Mouse (Mus musculus) neural tube, embryonic 12.5 days (tissue): ENCODE measurements at regions not wholly inside any gene's neighbourhood (a gene's known extent, or its start where the extent isn't known, plus 50 kb on each side); places are given as distances from the start of the nearest gene placed in this dataset.

Experiments
- ATAC-seq: fragments of 200-750 bp; cut with Nextera tagmentation; 2 replicates; pipeline ENCODE4 v1.8.0; 2017; ENCODE audit warnings: low read depth, mild to moderate bottlenecking, moderate TSS enrichment, moderate library complexity; ENCODE audit not compliant: low FRiP score
- H3K27ac ChIP-seq: fragments of 300-500 bp; sonication (generic); 2 replicates; pipeline ENCODE4 v1.5.1; 2016
- H3K27me3 ChIP-seq: fragments of 300-500 bp; sonication (generic); replicated peaks from 2 replicates; pipeline ENCODE4 v1.6.1; 2016; ENCODE audit warnings: mild to moderate bottlenecking
- H3K36me3 ChIP-seq: fragments of 300-500 bp; sonication (generic); 2 replicates; pipeline ENCODE4 v1.6.1; 2016; ENCODE audit warnings: mild to moderate bottlenecking
- H3K4me1 ChIP-seq: fragments of 300-500 bp; sonication (generic); 2 replicates; pipeline ENCODE4 v1.6.1; 2016
- H3K4me2 ChIP-seq: fragments of 300-500 bp; sonication (generic); replicated peaks from 2 replicates; pipeline ENCODE4 v1.6.1; 2016; ENCODE audit warnings: mild to moderate bottlenecking
- H3K4me3 ChIP-seq: fragments of 300-500 bp; sonication (generic); 2 replicates; pipeline ENCODE4 v1.5.1; 2016
- H3K9ac ChIP-seq: fragments of 300-500 bp; sonication (generic); 2 replicates; pipeline ENCODE4 v1.6.1; 2016; ENCODE audit warnings: mild to moderate bottlenecking
- H3K9me3 ChIP-seq: fragments of 300-500 bp; sonication (generic); 2 replicates; pipeline ENCODE4 v1.6.1; 2016; ENCODE audit warnings: mild to moderate bottlenecking
- WGBS: fragments of 180-500 bp; shearing (Covaris S2); methylation state at CpG from one replicate; pipeline ENCODE4 v1.1.7; 2016; 5-methylcytosine and 5-hydroxymethylcytosine counted together

DNA sequence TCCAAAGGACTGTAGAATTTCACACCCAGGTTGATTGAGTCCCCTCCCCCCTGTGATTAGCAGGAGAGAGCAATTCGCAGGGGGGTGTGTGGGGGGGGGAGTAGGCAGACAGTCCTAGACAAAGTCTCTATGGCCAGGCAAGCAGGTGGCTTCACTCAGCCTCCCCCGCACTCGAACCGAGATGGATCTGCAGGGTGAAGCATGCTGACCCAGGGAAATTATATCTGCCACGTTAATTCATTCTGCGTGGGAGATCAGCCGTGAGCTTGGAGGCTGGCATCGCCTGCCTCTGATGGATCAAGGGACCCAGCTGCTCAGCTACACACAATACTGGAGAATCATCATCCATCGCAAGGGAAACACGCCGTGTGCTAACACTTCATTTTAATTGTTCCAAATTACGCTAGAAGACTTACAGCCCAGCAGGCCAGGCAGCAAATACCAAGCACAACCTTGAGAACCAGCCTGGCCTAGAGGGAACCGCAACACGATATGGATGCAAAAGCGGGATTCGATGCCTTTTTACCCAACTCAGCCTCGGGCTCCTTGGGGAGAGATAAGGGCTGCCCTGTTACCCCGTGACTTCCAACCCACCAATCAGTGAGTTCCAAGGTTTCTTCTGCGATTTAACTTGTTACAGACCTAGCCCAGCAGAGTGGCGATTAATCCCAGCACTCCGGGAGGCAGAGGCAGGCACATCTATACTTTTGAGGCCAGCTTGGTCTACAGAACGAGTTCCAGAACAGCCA lies 137.7 kb upstream of the Top1 start:
- Histone ChIP-seq H3K36me3 (no peaks in the 10 kb centered on the region), H3K9me3 (no peaks in the 10 kb centered on the region), H3K27ac (no peak overlapping the region), H3K4me2 (peak overlapping the region; percentile 20; the same call in 1 of the 2 replicates), H3K9ac (no peak overlapping the region), H3K4me3 (no peak overlapping the region), H3K4me1 (peaks cover 9% of the 10 kb centered on the region), H3K27me3 (peaks cover 84% of the 10 kb centered on the region)
- ATAC-seq: peak; percentile 43; the same call in 1 of the 2 replicates
- 40% methylated on average over 22 of the region's 22 CpGs for WGBS

DNA sequence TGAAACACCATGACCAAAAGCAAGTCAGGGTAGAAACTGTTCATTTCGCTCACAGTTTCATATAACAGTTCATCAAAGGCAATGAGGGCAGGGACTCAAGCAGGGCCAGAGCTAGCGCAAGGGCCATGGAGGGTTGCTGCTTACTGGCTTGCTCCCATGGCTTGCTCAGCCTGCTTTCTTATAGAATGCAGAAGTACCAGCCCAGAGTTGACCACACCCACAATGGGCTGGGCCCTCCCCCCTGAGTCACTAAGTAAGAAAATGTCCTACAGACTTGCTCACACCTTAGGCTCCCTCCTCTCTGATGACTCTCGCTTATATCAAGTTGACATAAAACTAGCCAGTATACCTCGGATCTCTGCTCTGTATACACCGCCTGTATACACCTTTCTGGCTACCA lies 135.5 kb upstream of the Top1 start:
- ATAC-seq: no peak
- Histone ChIP-seq H3K9ac (no peak overlapping the region), H3K9me3 (no peaks in the 10 kb centered on the region), H3K36me3 (no peaks in the 10 kb centered on the region), H3K4me1 (no peaks in the 10 kb centered on the region; the same call in 1 of the 2 replicates), H3K27me3 (peaks cover 89% of the 10 kb centered on the region), H3K4me2 (no peak overlapping the region), H3K27ac (no peak overlapping the region), H3K4me3 (no peak overlapping the region)
- WGBS: 95% methylated on average over 5 of the region's 5 CpGs

DNA sequence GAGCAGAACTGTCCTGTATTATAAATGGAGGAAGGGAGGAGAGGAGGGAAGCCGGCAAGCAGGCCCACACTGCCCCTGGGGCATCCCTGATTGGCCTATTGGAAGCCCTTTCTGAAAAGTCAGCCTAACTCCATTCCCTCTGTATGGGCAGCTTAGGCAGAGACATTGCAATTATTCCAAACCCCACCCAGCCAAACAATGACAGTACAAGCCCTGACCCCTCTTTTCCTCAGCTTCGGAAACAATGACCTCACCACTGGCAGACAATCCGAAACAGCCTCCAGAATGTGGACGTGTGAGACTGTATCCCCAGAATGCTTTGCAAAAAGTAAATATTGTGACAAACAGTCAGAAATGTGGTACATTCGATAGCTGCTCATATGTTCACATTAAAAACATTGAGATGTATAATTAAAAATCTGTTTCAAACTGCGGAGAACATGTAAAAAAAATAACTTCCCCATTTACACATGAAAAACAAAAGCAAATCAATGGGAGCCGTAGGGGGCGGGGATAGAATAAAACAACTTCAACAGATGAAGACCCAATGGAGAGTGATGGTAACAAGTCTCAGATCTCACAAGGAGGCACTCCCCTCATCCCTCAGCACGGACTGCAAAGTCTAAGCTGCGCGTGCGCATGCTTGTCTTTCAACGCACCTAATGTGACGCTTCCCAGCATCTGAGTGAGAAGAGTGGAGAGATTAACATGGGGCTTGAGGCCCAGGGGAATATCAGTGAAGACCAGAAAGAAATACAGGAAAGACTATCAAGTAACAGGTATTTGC lies 134.9 kb upstream of the Top1 start:
- Histone ChIP-seq H3K36me3 (no peaks in the 10 kb centered on the region), H3K27me3 (peaks cover 89% of the 10 kb centered on the region), H3K4me2 (no peak overlapping the region), H3K9me3 (no peaks in the 10 kb centered on the region), H3K9ac (no peak overlapping the region), H3K27ac (no peak overlapping the region), H3K4me3 (no peak overlapping the region), H3K4me1 (no peaks in the 10 kb centered on the region; the same call in 1 of the 2 replicates)
- WGBS: 62% methylated on average over 14 of the region's 14 CpGs
- no peak for ATAC-seq

DNA sequence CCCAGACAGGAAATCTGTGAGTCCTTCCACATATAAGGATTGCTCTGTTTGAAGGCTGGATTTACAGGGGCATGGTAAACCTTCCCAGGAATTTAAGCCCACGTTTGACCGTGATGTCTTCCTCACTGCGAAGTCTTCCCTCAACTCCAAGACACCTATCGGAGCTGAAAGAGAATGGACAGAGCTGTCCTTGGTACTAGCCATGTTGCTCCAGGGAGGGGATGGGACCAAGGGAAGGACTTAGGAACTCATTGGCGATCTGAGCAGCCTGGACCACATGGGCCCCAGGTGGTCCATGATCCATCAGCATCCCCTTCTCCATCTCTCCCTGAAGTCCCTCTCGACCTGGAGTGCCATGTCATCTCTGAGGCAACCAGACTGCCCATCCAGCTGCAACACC lies 130.1 kb upstream of the Top1 start:
- H3K4me2 ChIP-seq: no peak overlapping the region
- H3K27me3 ChIP-seq: peaks cover 78% of the 10 kb centered on the region
- 59% methylated on average over 6 of the region's 6 CpGs for WGBS
- no peak overlapping the region for H3K4me3 ChIP-seq
- H3K27ac ChIP-seq: no peak overlapping the region
- H3K9ac ChIP-seq: no peak overlapping the region
- no peaks in the 10 kb centered on the region for H3K36me3 ChIP-seq
- no peak for ATAC-seq
- no peaks in the 10 kb centered on the region for H3K9me3 ChIP-seq
- H3K4me1 ChIP-seq: no peaks in the 10 kb centered on the region

DNA sequence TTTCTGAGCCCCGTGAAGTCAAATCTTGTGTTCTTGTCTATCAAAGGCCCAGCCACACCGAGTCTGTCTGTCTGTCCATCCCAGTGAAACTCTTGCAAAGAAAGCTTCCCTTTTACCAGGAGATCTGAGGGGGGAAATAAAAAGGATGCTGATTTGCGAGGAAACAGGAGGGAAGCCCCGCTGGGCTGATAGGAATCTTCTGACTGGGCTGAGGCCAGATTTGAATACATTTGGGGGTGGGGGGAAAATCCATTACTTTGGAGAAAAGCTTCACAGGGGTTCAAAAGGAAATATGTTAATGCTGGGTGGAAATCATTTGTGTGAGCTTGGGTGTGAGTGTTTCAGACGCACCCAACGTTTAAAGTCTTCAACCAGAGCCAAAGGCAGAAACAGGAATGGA lies 129.2 kb upstream of the Top1 start:
- no peak overlapping the region for H3K27ac ChIP-seq
- no peaks in the 10 kb centered on the region for H3K36me3 ChIP-seq
- no peaks in the 10 kb centered on the region for H3K4me1 ChIP-seq
- H3K4me2 ChIP-seq: no peak overlapping the region
- WGBS: 26% methylated on average over 6 of the region's 6 CpGs
- no peak for ATAC-seq
- H3K9ac ChIP-seq: no peak overlapping the region
- no peaks in the 10 kb centered on the region for H3K9me3 ChIP-seq
- no peak overlapping the region for H3K4me3 ChIP-seq
- H3K27me3 ChIP-seq: peaks cover 74% of the 10 kb centered on the region

DNA sequence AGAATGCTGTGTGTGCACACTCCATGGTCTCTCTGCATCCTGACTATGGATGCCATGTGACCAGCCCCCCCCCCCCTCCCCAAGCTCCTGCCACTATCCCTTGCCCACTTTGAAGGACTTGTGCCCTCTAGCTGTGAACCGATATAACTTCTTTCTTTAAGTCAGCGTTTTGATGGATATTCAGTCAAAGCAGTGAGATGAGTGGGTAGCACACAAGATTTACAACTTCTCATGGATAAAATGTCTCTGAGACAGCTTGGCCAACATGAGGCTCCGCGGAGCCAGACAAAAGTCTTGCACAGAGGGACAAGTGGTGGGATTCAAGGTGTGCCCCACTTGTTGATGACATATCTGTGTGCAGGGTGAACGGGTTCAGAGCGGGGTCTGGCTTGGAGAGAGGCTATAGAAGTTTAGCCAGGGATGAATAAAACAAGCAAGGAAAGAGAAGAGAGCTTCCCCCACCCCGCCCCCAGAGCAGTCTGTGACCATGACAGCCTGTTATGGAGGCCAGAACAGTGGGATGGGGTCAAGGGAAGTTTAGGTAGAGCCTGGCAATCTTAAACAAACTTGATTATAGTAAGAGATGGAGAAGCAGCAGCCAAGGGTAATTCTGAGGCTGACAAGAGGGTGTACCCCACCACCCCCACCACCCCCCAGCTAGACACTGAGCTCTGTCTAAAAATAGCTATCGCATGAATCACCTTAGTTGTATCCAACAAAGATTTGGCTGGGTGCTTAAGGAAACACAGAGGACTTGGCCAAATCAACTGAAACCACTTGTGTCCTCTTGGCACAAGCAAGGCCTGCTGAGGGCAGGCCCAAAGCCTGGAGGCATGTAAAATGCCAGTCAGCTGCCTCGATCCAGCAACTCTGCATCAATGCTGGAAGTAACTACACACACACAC lies 120.1 kb upstream of the Top1 start:
- Histone ChIP-seq H3K4me1 (peaks cover 8% of the 10 kb centered on the region), H3K9ac (no peak overlapping the region), H3K9me3 (no peaks in the 10 kb centered on the region), H3K4me3 (no peak overlapping the region), H3K27ac (no peak overlapping the region), H3K4me2 (no peak overlapping the region), H3K36me3 (no peaks in the 10 kb centered on the region), H3K27me3 (peaks cover 52% of the 10 kb centered on the region)
- ATAC-seq: no peak
- WGBS: 82% methylated on average over 9 of the region's 9 CpGs

DNA sequence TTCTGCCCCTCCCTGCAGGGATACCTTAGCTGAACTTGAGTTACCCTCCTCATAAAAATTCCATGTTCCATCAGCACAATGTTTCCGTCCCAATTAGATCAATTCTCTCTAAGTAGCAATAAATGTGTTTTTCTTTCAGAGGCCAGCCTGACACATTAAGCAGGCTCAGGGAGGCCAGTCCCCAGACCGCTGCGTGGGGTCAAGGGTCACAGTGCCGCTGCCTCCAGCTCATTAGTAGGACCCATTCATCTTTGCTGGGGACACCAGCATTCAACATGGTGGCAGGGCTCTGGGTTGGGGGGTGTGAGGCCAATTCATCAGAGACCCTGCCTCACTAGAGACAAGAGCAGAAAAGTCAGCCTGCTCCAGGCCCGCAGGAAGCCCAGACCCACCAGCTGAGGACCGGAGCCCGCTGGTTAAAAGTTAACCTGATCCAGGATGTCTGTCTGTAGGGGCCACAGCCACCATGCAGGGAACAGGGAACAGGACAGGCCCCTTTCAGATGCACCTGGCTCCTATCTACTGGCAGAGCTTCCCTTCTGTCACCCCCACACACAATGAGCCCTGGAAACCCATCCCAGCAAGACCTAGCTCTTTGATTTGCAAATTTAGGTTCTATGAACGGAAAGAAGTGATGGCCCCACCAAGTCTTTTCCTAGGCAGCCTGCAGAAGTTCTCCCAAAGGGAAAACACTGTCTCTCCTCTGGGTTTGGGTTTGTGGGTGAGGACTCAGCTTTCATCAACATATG lies 119.1 kb upstream of the Top1 start:
- Histone ChIP-seq H3K36me3 (no peaks in the 10 kb centered on the region), H3K4me3 (no peak overlapping the region), H3K27ac (no peak overlapping the region), H3K9ac (no peak overlapping the region), H3K9me3 (no peaks in the 10 kb centered on the region), H3K4me2 (no peak overlapping the region), H3K27me3 (peaks cover 53% of the 10 kb centered on the region), H3K4me1 (peaks cover 8% of the 10 kb centered on the region)
- ATAC-seq: no peak
- 10% methylated on average over 8 of the region's 8 CpGs for WGBS

DNA sequence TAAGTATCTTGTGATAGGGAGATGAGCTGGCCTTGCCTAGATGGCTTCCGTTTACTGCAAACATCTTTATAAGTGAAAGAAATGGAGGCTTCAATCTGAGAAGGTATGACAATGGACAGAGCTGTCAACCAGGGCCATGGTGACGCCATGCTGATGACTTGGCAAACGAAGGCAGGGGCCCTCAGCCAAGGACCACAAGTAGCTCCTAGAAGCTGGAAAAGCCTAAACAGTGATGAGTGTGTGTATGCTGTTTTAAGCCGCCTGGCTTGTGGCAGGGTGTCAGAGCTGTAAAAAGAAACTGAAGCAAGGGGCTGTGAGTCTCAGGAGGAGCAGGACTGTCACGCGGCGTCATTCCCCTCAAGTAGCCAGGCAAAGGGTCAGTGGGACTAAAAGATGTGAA lies 116.4 kb upstream of the Top1 start:
- Histone ChIP-seq H3K9me3 (no peaks in the 10 kb centered on the region), H3K9ac (no peak overlapping the region), H3K4me1 (peaks cover 8% of the 10 kb centered on the region), H3K27me3 (peaks cover 48% of the 10 kb centered on the region), H3K4me2 (no peak overlapping the region), H3K27ac (no peak overlapping the region), H3K4me3 (no peak overlapping the region), H3K36me3 (no peaks in the 10 kb centered on the region)
- 63% methylated on average over 7 of the region's 7 CpGs for WGBS
- ATAC-seq: no peak

DNA sequence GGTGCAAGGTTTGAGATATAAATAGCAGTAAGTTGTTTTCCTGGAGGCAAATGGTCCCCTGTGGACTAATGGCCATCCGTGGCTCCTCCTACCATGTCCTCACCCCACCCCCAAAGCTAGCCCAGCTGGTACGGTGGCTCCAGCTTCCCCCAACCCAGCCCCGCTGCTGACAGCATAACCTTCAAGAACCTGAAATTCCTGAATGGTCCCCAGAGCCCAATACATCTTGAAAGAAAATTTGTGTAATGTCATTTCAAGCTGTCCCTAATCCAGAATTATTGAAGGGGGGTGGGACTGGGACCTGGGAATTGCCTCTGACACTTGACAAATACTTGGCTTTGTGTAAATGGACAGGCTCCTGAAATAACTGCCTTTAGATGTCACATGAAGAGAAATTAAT lies 115.3 kb upstream of the Top1 start:
- H3K9ac ChIP-seq: no peak overlapping the region
- H3K9me3 ChIP-seq: no peaks in the 10 kb centered on the region
- H3K36me3 ChIP-seq: no peaks in the 10 kb centered on the region
- 12% methylated on average over 3 of the region's 3 CpGs for WGBS
- H3K27ac ChIP-seq: no peak overlapping the region
- no peak overlapping the region for H3K4me2 ChIP-seq
- peaks cover 52% of the 10 kb centered on the region for H3K27me3 ChIP-seq
- H3K4me1 ChIP-seq: peaks cover 8% of the 10 kb centered on the region
- no peak overlapping the region for H3K4me3 ChIP-seq
- peak; percentile 25; the same call in 1 of the 2 replicates for ATAC-seq

DNA sequence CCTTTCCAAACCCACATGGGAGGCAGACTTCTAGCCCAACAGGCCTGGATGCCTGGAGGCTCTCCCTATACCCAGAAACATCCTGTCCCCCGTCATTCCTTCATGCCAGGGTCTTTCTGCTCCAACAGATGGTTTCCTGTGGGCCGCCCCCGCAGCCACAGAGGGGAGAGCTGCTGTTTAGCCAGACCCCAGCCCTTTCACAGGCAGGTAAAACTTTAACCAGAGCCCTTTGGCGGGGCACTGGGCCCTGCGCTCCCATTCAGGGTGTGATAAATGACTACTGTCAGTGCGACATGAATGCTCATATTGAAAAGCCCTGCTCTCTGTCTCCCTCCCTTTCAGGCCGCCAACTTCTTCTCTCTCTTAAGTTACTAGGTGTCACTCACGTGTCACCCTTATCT lies 108.4 kb upstream of the Top1 start:
- Histone ChIP-seq H3K27me3 (peaks cover 35% of the 10 kb centered on the region), H3K4me3 (no peak overlapping the region), H3K4me2 (peak overlapping the region; percentile 14; the same call in 1 of the 2 replicates), H3K9ac (no peak overlapping the region), H3K4me1 (peaks cover 9% of the 10 kb centered on the region; the same call in 1 of the 2 replicates), H3K9me3 (no peaks in the 10 kb centered on the region), H3K27ac (no peak overlapping the region), H3K36me3 (no peaks in the 10 kb centered on the region)
- ATAC-seq: no peak
- 5% methylated on average over 8 of the region's 8 CpGs for WGBS

DNA sequence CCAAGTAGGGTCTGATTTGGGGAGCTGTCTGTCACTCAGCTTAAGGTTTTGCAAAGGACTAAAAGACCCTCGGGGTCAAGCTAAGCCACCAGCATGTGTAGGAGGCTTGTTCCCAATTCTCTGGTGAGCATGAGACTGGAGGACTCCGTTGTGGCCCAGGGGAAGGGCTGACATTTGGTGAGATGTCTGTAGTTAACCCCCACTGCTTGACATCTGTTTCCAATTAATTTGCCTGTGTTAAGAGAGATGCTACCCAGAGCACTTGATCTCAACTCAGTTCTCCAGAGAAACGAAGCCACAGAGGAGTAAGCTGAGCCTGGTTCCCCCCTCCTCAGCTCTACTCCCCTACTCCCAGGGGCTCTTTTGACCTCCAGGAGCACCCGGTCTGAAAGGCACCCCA lies 100.2 kb upstream of the Top1 start:
- Histone ChIP-seq H3K9me3 (no peaks in the 10 kb centered on the region), H3K36me3 (no peaks in the 10 kb centered on the region), H3K27me3 (no peaks in the 10 kb centered on the region), H3K27ac (no peak overlapping the region), H3K4me1 (no peaks in the 10 kb centered on the region), H3K4me2 (no peak overlapping the region), H3K4me3 (no peak overlapping the region), H3K9ac (no peak overlapping the region)
- WGBS: 52% methylated on average over 4 of the region's 4 CpGs
- no peak for ATAC-seq
